Mouse (Mus musculus) hindbrain, embryonic 16.5 days (tissue): ENCODE results near the gene Gse1. TPM values are rescaled to one million over a fixed set of nuclear protein-coding genes. Genes with fewer than 3 reads are reported as not detected.

Source experiments
- ATAC-seq: fragments of 200-750 bp; cut with Nextera tagmentation; 2 replicates; pipeline ENCODE4 v1.8.0; 2017; ENCODE audit warnings: moderate TSS enrichment, moderate library complexity
- H3K27ac ChIP-seq: fragments of 300-500 bp; sonication (generic); 2 replicates; pipeline ENCODE4 v1.5.1; 2014; ENCODE audit warnings: low read depth, mild to moderate bottlenecking, control low read depth, low read length, moderate library complexity
- H3K27me3 ChIP-seq: fragments of 300-500 bp; sonication (generic); replicated peaks from 2 replicates; pipeline ENCODE4 v1.6.1; 2014; ENCODE audit warnings: low read length; ENCODE audit not compliant: control insufficient read depth, insufficient read depth
- H3K36me3 ChIP-seq: fragments of 300-500 bp; sonication (generic); 2 replicates; pipeline ENCODE4 v1.6.1; 2014; ENCODE audit warnings: mild to moderate bottlenecking, low read length, moderate library complexity, mixed read lengths; ENCODE audit not compliant: control insufficient read depth, insufficient read depth
- H3K4me1 ChIP-seq: fragments of 300-500 bp; sonication (generic); 2 replicates; pipeline ENCODE4 v1.6.1; 2014; ENCODE audit warnings: low read depth, low read length; ENCODE audit not compliant: control insufficient read depth, insufficient read depth
- H3K4me2 ChIP-seq: fragments of 300-500 bp; sonication (generic); 2 replicates; pipeline ENCODE4 v1.6.1; 2014; ENCODE audit warnings: mild to moderate bottlenecking, low read length, control low read depth, moderate library complexity
- H3K4me3 ChIP-seq: fragments of 300-500 bp; sonication (generic); 2 replicates; pipeline ENCODE4 v1.5.1; 2014; ENCODE audit warnings: mild to moderate bottlenecking, low read length, control low read depth, moderate library complexity
- H3K9ac ChIP-seq: fragments of 300-500 bp; sonication (generic); 2 replicates; pipeline ENCODE4 v1.6.1; 2014; ENCODE audit warnings: low read depth, mild to moderate bottlenecking, control low read depth, low read length, moderate library complexity
- H3K9me3 ChIP-seq: fragments of 300-500 bp; sonication (generic); 2 replicates; pipeline ENCODE4 v1.6.1; 2014; ENCODE audit warnings: mild to moderate bottlenecking, low read length, moderate library complexity; ENCODE audit not compliant: control insufficient read depth
- whole genome bisulfite sequencing: fragments of 180-500 bp; shearing (Covaris S2); extraction: QIAGEN DNeasy Blood & Tissue Kit; methylation state at CpG from one replicate; pipeline ENCODE4 v1.1.7; 2014; 5-methylcytosine and 5-hydroxymethylcytosine counted together
- polyA plus RNA-seq: library from polyadenylated mRNA; unstranded; fragments of >200 nt; fragmentation: Nextera tagmentation; extraction: Ambion mirVana; gene quantifications from 2 replicates; pipeline ENCODE4 v1.2.1, GENCODE M21; 2015

The Gse1 gene
- polyA plus RNA-seq, 1 experiment from 2014 or later: 10.7 TPM

DNA sequence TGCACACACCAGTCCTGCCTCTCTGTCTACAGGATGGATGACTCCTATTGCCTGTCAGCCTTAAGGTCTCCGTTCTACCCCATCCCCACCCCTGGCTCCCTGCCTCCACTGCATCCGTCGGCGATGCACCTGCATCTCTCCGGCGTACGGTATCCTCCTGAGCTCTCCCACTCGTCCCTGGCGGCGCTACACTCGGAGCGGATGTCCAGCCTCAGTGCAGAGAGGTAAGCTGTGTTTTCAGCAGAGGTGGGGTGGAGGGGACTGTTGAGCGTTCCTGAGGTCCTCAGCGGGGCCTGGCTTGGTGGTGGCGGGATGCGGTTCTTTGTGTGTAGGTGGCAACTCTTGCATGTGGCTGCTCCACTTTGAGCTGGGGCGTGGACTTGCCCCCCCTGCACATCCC is 339.5 kb downstream of the Gse1 start:
- ATAC-seq: no peak
- Histone ChIP-seq H3K27me3 (no peaks in the 10 kb centered on the region), H3K4me3 (no peak overlapping the region), H3K9me3 (no peaks in the 10 kb centered on the region), H3K36me3 (peaks cover 31% of the 10 kb centered on the region), H3K4me1 (peaks cover 31% of the 10 kb centered on the region), H3K9ac (no peak overlapping the region), H3K4me2 (no peak overlapping the region), H3K27ac (no peak overlapping the region)
- WGBS: 94% methylated on average over 17 of the region's 17 CpGs

DNA sequence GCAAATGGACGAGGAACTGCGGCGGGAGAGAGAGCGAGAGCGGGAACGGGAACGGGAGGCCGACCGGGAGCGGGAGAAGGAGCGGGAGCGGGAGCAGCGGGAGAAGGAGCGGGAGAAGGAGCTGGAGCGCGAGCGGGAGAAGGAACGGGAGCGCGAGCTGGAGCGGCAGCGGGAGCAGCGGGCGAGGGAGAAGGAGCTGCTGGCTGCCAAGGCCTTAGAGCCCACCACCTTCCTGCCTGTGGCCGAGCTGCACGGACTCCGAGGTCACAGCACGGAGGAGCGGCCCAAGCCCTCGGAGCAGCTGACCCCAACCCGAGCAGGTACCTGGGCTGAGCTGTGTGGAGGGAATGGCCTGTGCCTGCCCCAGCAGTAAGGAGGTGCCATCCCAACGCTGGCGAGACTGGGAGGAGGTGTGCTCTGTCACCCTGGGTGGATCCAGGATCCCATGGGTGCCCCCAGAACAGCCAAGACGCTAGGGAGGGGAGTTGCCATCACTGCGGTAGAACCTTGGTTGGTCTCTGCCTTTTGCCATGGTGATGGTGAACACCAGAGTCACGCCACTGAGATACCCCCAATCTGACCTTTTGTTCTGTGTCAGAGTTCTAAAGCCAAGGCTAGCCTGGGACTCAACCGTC is 340.0 kb downstream of the Gse1 start:
- no peak overlapping the region for H3K27ac ChIP-seq
- no peaks in the 10 kb centered on the region for H3K9me3 ChIP-seq
- H3K9ac ChIP-seq: no peak overlapping the region
- H3K4me3 ChIP-seq: no peak overlapping the region
- H3K36me3 ChIP-seq: peaks cover 33% of the 10 kb centered on the region
- H3K27me3 ChIP-seq: no peaks in the 10 kb centered on the region
- no peak overlapping the region for H3K4me2 ChIP-seq
- 96% methylated on average over 37 of the region's 37 CpGs for WGBS
- no peak for ATAC-seq
- peaks cover 26% of the 10 kb centered on the region for H3K4me1 ChIP-seq

DNA sequence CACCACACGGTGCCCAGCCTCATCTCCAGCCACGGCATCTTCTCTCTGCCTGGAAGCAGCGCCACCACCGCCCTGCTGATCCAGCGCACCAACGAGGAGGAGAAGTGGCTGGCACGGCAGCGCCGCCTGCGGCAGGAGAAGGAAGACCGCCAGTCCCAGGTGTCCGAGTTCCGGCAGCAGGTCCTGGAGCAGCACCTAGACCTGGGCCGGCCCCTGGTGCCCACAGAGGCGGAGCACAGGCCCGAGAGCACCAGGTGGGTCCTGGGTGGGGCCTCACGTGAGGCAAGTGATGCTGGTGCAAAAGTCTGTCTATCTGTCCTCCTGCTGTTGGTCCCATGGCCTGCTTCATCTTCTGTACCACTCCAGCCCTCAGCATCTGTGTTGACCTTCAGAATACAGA is 340.9 kb downstream of the Gse1 start:
- peaks cover 17% of the 10 kb centered on the region for H3K4me1 ChIP-seq
- no peak overlapping the region for H3K9ac ChIP-seq
- 95% methylated on average over 17 of the region's 17 CpGs for WGBS
- no peaks in the 10 kb centered on the region for H3K9me3 ChIP-seq
- H3K36me3 ChIP-seq: peaks cover 38% of the 10 kb centered on the region
- H3K27me3 ChIP-seq: no peaks in the 10 kb centered on the region
- H3K4me2 ChIP-seq: no peak overlapping the region
- H3K4me3 ChIP-seq: no peak overlapping the region
- no peak for ATAC-seq
- H3K27ac ChIP-seq: no peak overlapping the region

DNA sequence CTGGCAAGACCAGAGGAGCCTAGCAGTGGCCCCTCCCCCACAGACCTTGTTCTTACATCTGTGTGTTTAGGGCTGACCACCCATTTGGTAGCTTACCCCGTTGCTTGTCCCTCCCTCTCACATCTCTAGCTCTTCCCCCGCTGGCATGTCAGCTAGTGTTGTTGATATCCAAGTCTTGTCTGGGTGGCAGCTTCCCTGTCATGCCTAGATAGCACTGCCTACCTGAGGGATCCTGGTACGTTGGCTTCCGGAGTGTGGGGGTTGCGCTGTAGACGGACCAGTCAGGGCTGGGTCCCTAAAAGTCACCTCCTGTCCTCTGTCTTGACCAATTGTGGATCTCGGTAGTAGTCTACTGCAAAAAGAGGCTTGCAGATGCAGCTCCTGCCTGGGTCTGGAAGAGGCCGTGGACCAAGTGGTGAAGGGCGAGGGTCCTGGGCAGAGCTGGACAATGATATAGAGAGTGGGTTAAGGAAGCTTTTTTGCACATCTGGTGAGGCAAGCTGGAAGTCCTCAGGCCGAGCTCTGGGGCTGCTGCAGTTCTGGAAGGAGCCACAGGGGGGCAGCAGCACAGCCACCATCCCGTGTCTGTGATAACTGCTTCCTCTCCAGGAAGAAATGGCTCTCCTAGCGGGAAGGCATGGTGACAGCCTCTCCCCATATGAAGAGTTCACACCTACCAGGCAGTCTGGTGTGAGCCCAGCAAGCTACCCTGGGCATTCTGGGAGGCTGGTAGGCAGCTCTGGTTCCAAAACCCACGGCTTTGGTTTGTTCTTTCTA is 341.9 kb downstream of the Gse1 start:
- WGBS: 58% methylated on average over 13 of the region's 13 CpGs
- Histone ChIP-seq H3K27me3 (no peaks in the 10 kb centered on the region), H3K36me3 (peaks cover 41% of the 10 kb centered on the region), H3K4me2 (no peak overlapping the region), H3K9me3 (no peaks in the 10 kb centered on the region), H3K4me3 (no peak overlapping the region), H3K4me1 (peaks cover 9% of the 10 kb centered on the region), H3K9ac (no peak overlapping the region), H3K27ac (no peak overlapping the region)
- ATAC-seq: no peak

DNA sequence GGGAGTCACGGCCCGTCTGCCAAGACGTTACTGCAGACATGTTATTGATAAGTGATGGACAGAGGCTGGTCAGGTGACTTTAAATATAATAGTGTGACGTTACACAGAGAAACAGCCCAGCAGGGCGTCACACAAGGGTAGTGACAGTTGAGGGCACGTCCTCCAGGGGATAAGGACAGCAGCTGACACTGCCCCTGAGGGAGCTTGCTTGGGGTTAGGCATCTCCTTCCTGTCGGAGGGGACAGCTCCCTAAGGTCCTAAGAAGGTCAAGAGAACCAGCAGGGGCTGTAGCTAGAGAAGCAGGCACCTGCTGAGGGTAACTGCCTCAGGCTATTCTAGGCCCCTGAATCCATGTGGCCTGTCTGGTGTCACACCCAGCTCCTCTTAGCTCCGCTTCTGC is 343.3 kb downstream of the Gse1 start:
- Histone ChIP-seq H3K9ac (no peak overlapping the region), H3K4me2 (no peak overlapping the region), H3K27ac (no peak overlapping the region), H3K4me1 (peaks cover 2% of the 10 kb centered on the region; the same call in 1 of the 2 replicates), H3K36me3 (peaks cover 46% of the 10 kb centered on the region), H3K27me3 (no peaks in the 10 kb centered on the region), H3K9me3 (no peaks in the 10 kb centered on the region), H3K4me3 (no peak overlapping the region)
- ATAC-seq: no peak
- WGBS: 74% methylated on average over 8 of the region's 8 CpGs

DNA sequence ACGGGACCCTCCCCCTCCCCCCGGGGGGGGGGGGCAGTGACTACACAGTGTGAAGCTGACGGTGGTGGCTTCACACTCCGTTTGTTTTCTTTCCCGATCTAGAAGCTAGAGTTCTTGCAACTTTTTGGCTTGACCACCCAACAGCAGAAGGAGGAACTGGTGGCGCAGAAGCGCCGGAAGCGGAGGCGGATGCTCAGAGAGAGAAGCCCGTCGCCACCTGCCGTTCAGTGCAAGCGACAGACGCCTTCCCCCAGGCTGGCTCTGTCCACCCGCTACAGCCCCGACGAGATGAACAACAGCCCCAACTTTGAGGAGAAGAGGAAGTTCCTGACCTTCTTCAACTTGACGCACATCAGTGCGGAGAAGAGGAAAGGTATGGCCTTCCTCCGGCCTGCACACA is 344.3 kb downstream of the Gse1 start:
- H3K4me3 ChIP-seq: no peak overlapping the region
- ATAC-seq: no peak

DNA sequence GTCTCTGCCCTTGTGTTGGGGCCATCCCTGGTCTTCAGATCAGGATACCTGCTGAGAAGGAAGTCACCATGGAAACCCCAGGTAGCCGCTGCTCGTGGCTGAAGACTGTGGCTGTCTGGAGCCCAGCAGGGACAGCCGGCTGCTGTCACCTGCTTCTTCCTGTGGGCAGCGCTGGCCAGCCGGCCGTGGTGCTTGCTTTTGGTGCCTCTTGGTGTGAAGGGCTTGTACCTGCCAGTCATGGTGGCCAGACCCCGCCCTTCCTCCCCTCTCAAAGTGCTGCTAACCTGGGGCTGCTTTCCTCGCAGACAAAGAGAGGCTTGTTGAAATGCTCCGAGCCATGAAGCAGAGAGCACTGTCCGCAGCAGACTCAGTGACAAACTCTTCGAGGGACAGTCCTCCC is 345.6 kb downstream of the Gse1 start:
- no peak overlapping the region for H3K27ac ChIP-seq
- no peaks in the 10 kb centered on the region for H3K27me3 ChIP-seq
- 67% methylated on average over 11 of the region's 11 CpGs for WGBS
- no peak for ATAC-seq
- no peak overlapping the region for H3K4me3 ChIP-seq
- H3K9ac ChIP-seq: no peak overlapping the region
- H3K4me2 ChIP-seq: no peak overlapping the region
- H3K36me3 ChIP-seq: peaks cover 35% of the 10 kb centered on the region
- peaks cover 2% of the 10 kb centered on the region; the same call in 1 of the 2 replicates for H3K4me1 ChIP-seq
- H3K9me3 ChIP-seq: no peaks in the 10 kb centered on the region

More for the DNA sequence above, 344.3 kb downstream of the Gse1 start:
- Histone ChIP-seq H3K27ac (no peak overlapping the region), H3K9ac (no peak overlapping the region), H3K36me3 (peaks cover 42% of the 10 kb centered on the region), H3K4me2 (no peak overlapping the region), H3K27me3 (no peaks in the 10 kb centered on the region), H3K4me1 (peaks cover 2% of the 10 kb centered on the region; the same call in 1 of the 2 replicates), H3K9me3 (no peaks in the 10 kb centered on the region)
- WGBS: 76% methylated on average over 21 of the region's 21 CpGs

DNA sequence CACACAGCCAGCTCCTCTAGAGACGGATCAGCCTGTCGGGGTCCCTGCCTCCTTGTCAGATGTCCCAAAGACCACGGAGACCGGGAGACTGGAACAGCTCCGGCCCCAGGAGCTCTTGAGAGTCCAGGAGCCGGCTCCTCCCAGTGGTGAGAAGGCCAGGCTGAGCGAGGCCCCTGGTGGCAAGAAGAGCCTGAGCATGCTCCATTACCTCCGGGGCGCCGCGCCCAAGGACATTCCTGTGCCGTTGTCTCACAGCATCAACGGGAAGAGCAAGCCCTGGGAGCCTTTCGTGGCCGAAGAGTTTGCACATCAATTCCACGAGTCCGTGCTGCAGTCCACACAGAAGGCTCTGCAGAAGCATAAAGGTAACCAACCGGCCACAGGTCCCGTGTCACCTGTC is 346.7 kb downstream of the Gse1 start:
- 75% methylated on average over 19 of the region's 19 CpGs for WGBS
- Histone ChIP-seq H3K4me1 (peaks cover 2% of the 10 kb centered on the region; the same call in 1 of the 2 replicates), H3K4me2 (no peak overlapping the region), H3K36me3 (peaks cover 36% of the 10 kb centered on the region), H3K27me3 (no peaks in the 10 kb centered on the region), H3K9ac (no peak overlapping the region), H3K27ac (no peak overlapping the region), H3K4me3 (no peak overlapping the region), H3K9me3 (no peaks in the 10 kb centered on the region)
- ATAC-seq: no peak

DNA sequence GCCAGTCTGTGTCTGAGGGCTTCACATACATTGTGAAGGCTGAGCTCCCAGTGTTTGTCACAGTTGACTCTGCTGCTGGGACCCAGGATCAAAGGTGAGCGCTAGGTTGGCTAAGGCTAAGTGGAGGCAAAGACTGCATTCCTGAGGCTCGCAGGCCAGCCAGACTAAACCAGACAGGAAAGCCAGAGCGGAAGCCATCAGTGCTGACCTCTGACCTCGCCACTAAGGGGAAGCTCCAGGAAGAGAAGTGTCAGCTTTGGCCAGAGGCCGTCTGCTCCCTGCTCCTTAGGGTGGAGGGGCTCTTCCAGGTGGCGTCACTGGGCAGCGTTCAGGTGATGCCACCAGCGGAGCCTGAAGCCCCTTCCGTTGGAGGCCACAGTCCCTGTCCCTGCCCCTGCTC is 347.5 kb downstream of the Gse1 start:
- ATAC-seq: no peak

More for the DNA sequence above, 347.5 kb downstream of the Gse1 start:
- Histone ChIP-seq H3K9me3 (no peaks in the 10 kb centered on the region), H3K9ac (no peak overlapping the region), H3K36me3 (peaks cover 40% of the 10 kb centered on the region), H3K27ac (no peak overlapping the region), H3K4me1 (peaks cover 2% of the 10 kb centered on the region; the same call in 1 of the 2 replicates), H3K4me2 (no peak overlapping the region), H3K27me3 (no peaks in the 10 kb centered on the region), H3K4me3 (no peak overlapping the region)
- WGBS: 65% methylated on average over 9 of the region's 9 CpGs
